Mouse (Mus musculus): ENCODE measurements around the gene Gal3st1.

DNA sequence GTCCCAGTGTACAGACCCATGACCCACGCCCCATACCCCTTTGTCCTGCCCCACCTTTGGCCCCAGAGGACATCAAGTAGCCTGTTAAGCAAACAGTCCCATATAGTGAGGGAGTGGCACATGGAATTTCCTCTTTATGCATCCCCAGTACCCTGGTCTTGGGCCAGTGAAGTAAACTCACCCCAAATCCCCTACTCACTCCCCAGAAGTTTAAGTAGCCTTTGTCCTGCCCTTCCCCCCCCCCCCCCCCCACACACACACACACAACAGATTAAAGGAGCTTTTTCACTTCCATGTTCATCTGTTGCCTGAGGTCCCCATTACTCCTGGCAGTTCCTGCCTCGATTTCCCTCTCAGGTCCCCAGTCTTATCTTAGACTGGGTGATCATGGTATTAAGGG, 39.9 kb downstream of the Gal3st1 start:
- no peak for TF ChIP-seq CTCF (IDR thresholded peaks at IDR 0.05; ENCODE audit: low read depth, low read length)
- no peak for TF ChIP-seq EP300 (IDR thresholded peaks at IDR 0.05; ENCODE audit: insufficient read depth, low read depth, low read length)
